Mouse (Mus musculus): ENCODE results near the gene Tcl1. TPM values are rescaled to one million over a fixed set of nuclear protein-coding genes. Genes with fewer than 3 reads are reported as not detected.

Tcl1 gene
- polyA plus RNA-seq, 1 experiment, result not detected

DNA sequence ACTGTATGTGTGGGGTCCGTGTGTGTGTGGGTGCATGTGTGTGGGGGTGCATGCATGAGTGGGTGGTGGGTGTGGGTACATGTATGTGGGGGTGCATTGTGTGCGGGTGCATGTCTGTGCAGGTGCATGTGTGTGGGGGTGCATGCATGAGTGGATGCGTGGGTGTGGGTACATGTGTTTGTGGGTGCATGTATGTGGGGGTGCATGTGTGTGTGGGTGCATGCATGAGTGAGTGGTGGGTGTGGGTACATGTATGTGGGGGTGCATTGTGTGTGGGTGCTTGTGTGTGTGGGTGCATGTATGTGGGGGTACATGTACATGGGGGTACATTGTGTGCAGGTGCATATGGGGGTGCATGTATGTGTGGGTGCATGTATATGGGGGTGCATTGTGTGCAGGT, 31.2 kb upstream of the Tcl1 start:
- Histone ChIP-seq H3K4me3 (ENCODE audit: extremely low read depth, insufficient read depth, insufficient read length) (no peak overlapping the region), H3K27ac (ENCODE audit: insufficient read depth, low read length) (no peak overlapping the region), H3K36me3 (ENCODE audit: control insufficient read depth, insufficient read depth, low read length) (no peaks in the 10 kb centered on the region), H3K4me1 (ENCODE audit: control insufficient read depth, insufficient read depth, insufficient read length) (no peaks in the 10 kb centered on the region), H3K27me3 (ENCODE audit: control insufficient read depth, insufficient read depth, low read length) (no peaks in the 10 kb centered on the region)
- 88% methylated on average over 3 of the region's 3 CpGs for WGBS
- DNase-seq (ENCODE audit: low read depth in 1 of 2, low spot score in 2 of 2), result no peak
- TF ChIP-seq POLR2A (IDR thresholded peaks at IDR 0.05; ENCODE audit: low read depth, low read length), result no peak
- no peak for TF ChIP-seq CTCF (IDR thresholded peaks at IDR 0.05; ENCODE audit: extremely low read depth, insufficient read depth, insufficient read length, insufficient replicate concordance)

DNA sequence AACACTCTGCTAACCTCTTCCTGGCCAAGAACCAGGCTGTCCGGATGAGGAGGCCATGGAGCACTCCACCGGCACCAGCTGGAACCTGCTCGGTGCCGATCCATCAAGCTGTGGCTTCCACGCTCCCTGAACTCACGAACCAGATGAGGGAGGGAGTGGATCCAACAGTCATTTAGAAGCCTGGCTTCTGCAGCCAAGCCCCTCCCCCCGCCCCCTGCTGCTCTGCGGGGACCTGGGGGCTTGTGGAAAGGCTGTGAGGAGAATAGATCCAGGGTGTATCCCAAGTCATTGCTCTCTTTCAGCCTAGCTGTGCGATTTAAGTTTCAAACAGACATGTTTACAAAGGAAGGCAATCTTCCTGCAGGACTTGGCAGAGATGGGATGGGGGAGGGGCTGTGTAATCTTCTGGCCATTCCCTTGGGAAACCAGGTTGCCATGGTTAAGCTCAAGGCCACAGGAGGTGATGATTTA, 26.2 kb upstream of the Tcl1 start:
- Histone ChIP-seq H3K4me3 (ENCODE audit: extremely low read depth, insufficient read depth, insufficient read length) (no peak overlapping the region), H3K27me3 (ENCODE audit: control insufficient read depth, insufficient read depth, low read length) (no peaks in the 10 kb centered on the region), H3K27ac (ENCODE audit: insufficient read depth, low read length) (no peak overlapping the region), H3K36me3 (ENCODE audit: control insufficient read depth, insufficient read depth, low read length) (no peaks in the 10 kb centered on the region), H3K4me1 (ENCODE audit: control insufficient read depth, insufficient read depth, insufficient read length) (no peaks in the 10 kb centered on the region)
- 14% methylated on average over 9 of the region's 9 CpGs for WGBS
- DNase-seq (ENCODE audit: low read depth in 1 of 2, low spot score in 2 of 2), result no peak
- no peak for TF ChIP-seq CTCF (IDR thresholded peaks at IDR 0.05; ENCODE audit: extremely low read depth, insufficient read depth, insufficient read length, insufficient replicate concordance)

DNA sequence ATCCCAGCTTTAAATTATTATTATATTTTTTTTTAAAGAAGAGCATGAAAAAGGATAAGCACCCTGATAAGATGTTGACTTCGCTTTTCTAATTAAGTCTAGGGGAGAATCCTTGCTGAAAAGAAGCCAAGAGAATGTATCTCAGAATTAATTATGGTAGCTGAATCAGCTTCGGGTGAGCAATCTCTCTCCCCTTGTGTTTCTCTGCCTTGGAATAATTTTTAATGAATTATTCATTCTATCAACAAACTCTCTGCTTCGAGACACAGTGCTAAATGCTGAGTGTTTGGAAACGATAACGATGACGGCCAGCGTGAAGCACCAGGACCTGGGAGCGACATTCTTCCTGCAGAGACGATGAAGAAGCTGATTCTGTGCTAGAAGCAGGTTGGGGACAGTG, 16.5 kb upstream of the Tcl1 start:
- no peak for DNase-seq (ENCODE audit: low read depth in 1 of 2, low spot score in 2 of 2)
- H3K4me1 ChIP-seq (ENCODE audit: control insufficient read depth, insufficient read depth, insufficient read length), result no peaks in the 10 kb centered on the region
- no peaks in the 10 kb centered on the region for H3K36me3 ChIP-seq (ENCODE audit: control insufficient read depth, insufficient read depth, low read length)
- H3K27me3 ChIP-seq (ENCODE audit: control insufficient read depth, insufficient read depth, low read length), result no peaks in the 10 kb centered on the region
- WGBS, result 87% methylated on average over 9 of the region's 9 CpGs
- H3K27ac ChIP-seq (ENCODE audit: insufficient read depth, low read length), result no peak overlapping the region
- no peak for TF ChIP-seq CTCF (IDR thresholded peaks at IDR 0.05; ENCODE audit: extremely low read depth, insufficient read depth, insufficient read length, insufficient replicate concordance)
- no peak for TF ChIP-seq POLR2A (IDR thresholded peaks at IDR 0.05; ENCODE audit: low read depth, low read length)
- H3K4me3 ChIP-seq (ENCODE audit: extremely low read depth, insufficient read depth, insufficient read length), result no peak overlapping the region

DNA sequence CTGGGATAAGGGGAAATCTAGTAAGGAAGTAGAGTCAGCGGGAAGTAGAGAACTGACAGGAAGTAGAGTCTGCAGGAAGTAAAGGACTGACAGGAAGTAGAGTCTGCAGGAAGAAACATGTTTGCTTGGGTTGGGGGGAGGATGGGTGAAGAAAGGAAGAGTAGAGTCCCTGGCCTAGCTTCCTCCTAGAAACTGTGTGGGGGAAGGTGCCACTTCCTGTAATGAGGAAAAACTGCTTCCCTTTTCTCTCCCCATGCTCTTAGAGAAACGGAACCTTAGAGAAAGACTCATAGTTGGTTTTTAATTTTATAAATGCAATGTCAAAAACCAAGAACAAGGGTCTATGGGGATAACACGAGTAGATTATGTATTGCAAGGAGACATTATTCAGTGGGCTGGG, 12.5 kb upstream of the Tcl1 start:
- H3K36me3 ChIP-seq (ENCODE audit: control insufficient read depth, insufficient read depth, low read length), result no peaks in the 10 kb centered on the region
- no peak overlapping the region for H3K4me3 ChIP-seq (ENCODE audit: extremely low read depth, insufficient read depth, insufficient read length)
- no peak overlapping the region for H3K27ac ChIP-seq (ENCODE audit: insufficient read depth, low read length)
- no peaks in the 10 kb centered on the region for H3K27me3 ChIP-seq (ENCODE audit: control insufficient read depth, insufficient read depth, low read length)
- no peak for DNase-seq (ENCODE audit: low read depth in 1 of 2, low spot score in 2 of 2)
- WGBS, result 25% methylated on average over 3 of the region's 3 CpGs
- no peak for TF ChIP-seq CTCF (IDR thresholded peaks at IDR 0.05; ENCODE audit: extremely low read depth, insufficient read depth, insufficient read length, insufficient replicate concordance)
- no peak for TF ChIP-seq POLR2A (IDR thresholded peaks at IDR 0.05; ENCODE audit: low read depth, low read length)
- no peaks in the 10 kb centered on the region for H3K4me1 ChIP-seq (ENCODE audit: control insufficient read depth, insufficient read depth, insufficient read length)

DNA sequence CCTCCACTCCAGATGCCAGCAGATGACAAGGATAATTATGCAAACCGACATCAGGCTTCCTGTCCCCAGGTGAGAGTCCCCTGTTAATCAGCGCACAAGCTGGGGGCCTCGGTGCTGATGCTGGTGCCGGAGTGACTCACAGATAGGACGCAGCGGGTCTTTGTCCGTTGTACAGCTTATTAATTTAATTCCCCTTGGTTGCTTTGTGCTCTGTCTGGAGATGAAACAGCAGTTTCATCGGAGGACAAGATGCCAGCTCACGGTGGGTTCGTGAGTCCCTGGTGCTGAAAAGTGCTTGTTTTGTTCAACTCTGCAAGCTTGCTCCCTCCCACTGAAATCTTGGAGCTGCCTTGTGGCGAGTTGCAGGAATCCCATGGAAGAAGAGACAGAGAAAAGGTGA, 11.8 kb upstream of the Tcl1 start:
- no peak for TF ChIP-seq CTCF (IDR thresholded peaks at IDR 0.05; ENCODE audit: extremely low read depth, insufficient read depth, insufficient read length, insufficient replicate concordance)
- no peak for TF ChIP-seq POLR2A (IDR thresholded peaks at IDR 0.05; ENCODE audit: low read depth, low read length)
- Histone ChIP-seq H3K4me1 (ENCODE audit: control insufficient read depth, insufficient read depth, insufficient read length) (no peaks in the 10 kb centered on the region), H3K27ac (ENCODE audit: insufficient read depth, low read length) (no peak overlapping the region), H3K36me3 (ENCODE audit: control insufficient read depth, insufficient read depth, low read length) (no peaks in the 10 kb centered on the region), H3K4me3 (ENCODE audit: extremely low read depth, insufficient read depth, insufficient read length) (no peak overlapping the region), H3K27me3 (ENCODE audit: control insufficient read depth, insufficient read depth, low read length) (no peaks in the 10 kb centered on the region)
- 65% methylated on average over 11 of the region's 11 CpGs for WGBS
- no peak for DNase-seq (ENCODE audit: low read depth in 1 of 2, low spot score in 2 of 2)

DNA sequence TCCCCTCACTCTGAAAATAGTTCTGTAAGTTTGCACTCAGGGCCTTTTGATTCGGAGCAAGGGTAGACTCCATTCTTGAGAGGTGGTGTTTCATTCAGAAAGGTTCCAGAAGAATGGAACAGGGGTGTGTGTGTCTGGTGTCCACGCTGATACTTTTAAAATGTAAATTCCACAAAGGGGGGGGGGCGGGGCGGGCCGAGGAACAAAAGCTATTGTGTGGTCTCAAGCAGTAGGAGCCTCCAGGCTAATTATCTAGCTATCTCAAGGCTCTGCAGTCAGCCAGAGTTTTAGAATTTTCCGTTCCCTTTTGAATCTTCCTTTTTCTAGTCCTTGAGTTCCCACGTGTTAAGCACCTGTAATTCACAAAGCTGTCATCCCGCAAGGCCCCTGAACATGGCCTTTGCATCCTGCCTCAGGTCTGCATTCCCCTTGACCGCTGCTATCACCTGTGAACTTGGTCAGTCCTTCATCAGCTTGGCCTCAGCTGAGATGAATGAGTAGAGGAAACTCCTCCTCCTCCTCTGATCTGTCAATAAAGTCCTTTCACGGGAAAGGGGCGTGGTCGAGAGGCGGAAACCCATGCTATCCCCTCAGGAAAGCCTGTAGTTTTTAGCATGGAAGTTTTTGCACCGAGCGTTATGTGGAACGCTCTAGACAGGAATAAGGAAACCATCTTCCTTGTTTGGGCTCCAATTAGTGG, 2.2 kb upstream of the Tcl1 start:
- Histone ChIP-seq H3K4me3 (ENCODE audit: extremely low read depth, insufficient read depth, insufficient read length) (no peak overlapping the region), H3K4me1 (ENCODE audit: control insufficient read depth, insufficient read depth, insufficient read length) (no peaks in the 10 kb centered on the region), H3K36me3 (ENCODE audit: control insufficient read depth, insufficient read depth, low read length) (no peaks in the 10 kb centered on the region), H3K27me3 (ENCODE audit: control insufficient read depth, insufficient read depth, low read length) (no peaks in the 10 kb centered on the region), H3K27ac (ENCODE audit: insufficient read depth, low read length) (no peak overlapping the region)
- no peak for TF ChIP-seq CTCF (IDR thresholded peaks at IDR 0.05; ENCODE audit: extremely low read depth, insufficient read depth, insufficient read length, insufficient replicate concordance)
- TF ChIP-seq POLR2A (IDR thresholded peaks at IDR 0.05; ENCODE audit: low read depth, low read length), result no peak
- no peak for DNase-seq (ENCODE audit: low read depth in 1 of 2, low spot score in 2 of 2)
- 64% methylated on average over 16 of the region's 16 CpGs for WGBS

DNA sequence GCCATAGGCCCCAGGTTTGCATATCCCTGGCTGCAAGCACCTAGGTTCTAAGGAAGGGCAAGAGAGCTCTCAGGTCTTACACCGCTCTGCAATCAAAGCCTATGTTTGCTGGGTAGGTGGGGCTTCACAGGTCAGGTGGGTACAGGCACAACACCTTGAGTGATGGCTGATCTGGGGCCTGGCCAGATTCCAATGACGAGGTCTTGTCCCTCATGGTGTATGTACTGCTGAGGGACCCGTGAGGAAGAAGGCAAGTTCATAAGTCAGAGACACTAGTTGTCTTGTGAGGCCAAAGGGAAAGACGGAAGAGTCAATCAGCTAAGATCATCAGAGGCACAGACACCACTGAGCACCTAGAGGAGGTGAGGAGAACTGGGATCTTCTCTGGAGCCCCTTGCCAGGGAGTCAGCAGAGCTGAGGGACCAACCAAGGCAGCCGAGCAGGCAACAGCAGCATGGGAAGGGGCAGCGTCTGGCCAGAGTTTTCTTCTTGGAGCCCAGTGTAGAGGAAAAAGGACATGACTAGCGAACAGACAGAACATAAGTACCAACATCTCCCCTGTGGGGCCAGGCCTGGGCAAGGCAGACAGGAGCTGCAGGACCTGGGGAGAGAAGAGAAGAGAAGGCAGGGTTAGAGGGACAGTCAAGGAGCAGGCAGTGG, 5.4 kb downstream of the Tcl1 start:
- no peaks in the 10 kb centered on the region for H3K4me1 ChIP-seq (ENCODE audit: control insufficient read depth, insufficient read depth, insufficient read length)
- 82% methylated on average over 7 of the region's 7 CpGs for WGBS
- H3K4me3 ChIP-seq (ENCODE audit: extremely low read depth, insufficient read depth, insufficient read length), result no peak overlapping the region
- H3K27ac ChIP-seq (ENCODE audit: insufficient read depth, low read length), result no peak overlapping the region
- no peaks in the 10 kb centered on the region for H3K36me3 ChIP-seq (ENCODE audit: control insufficient read depth, insufficient read depth, low read length)
- TF ChIP-seq POLR2A (IDR thresholded peaks at IDR 0.05; ENCODE audit: low read depth, low read length), result no peak
- TF ChIP-seq CTCF (IDR thresholded peaks at IDR 0.05; ENCODE audit: extremely low read depth, insufficient read depth, insufficient read length, insufficient replicate concordance), result no peak
- DNase-seq (ENCODE audit: low read depth in 1 of 2, low spot score in 2 of 2), result no peak
- no peaks in the 10 kb centered on the region for H3K27me3 ChIP-seq (ENCODE audit: control insufficient read depth, insufficient read depth, low read length)

Measured in spleen, adult 2 months (tissue).